Mouse (Mus musculus) forebrain, postnatal 0 days (tissue): Measurements from ENCODE around the gene Nsf. TPM values are rescaled to one million over a fixed set of nuclear protein-coding genes. Genes with fewer than 3 reads are reported as not detected.

Source experiments
- ATAC-seq: fragments of 200-750 bp; cut with Nextera tagmentation; 2 replicates; pipeline ENCODE4 v1.8.0; 2017; ENCODE audit warnings: mild to moderate bottlenecking, moderate library complexity
- DNase-seq: peaks from one replicate; pipeline ENCODE4 v3.0.0-alpha.2; 2015
- H3K27ac ChIP-seq: fragments of 300-500 bp; sonication (generic); 2 replicates; pipeline ENCODE4 v1.5.1; 2014; ENCODE audit warnings: low read depth, mild to moderate bottlenecking, antibody characterized with exemption, low read length, moderate library complexity, mixed read lengths
- H3K27me3 ChIP-seq: fragments of 300-500 bp; sonication (generic); 2 replicates; pipeline ENCODE4 v1.6.1; 2014; ENCODE audit warnings: mild to moderate bottlenecking, low read length, mixed read lengths; ENCODE audit not compliant: insufficient read depth
- H3K36me3 ChIP-seq: fragments of 300-500 bp; sonication (generic); 2 replicates; pipeline ENCODE4 v1.6.1; 2014; ENCODE audit warnings: mild to moderate bottlenecking, moderate library complexity; ENCODE audit not compliant: insufficient read depth
- H3K4me1 ChIP-seq: fragments of 300-500 bp; sonication (generic); 2 replicates; pipeline ENCODE4 v1.6.1; 2014; ENCODE audit warnings: antibody characterized with exemption; ENCODE audit not compliant: insufficient read depth
- H3K4me2 ChIP-seq: fragments of 300-500 bp; sonication (generic); 2 replicates; pipeline ENCODE4 v1.6.1; 2014; ENCODE audit warnings: low read depth, mild to moderate bottlenecking, moderate library complexity
- H3K4me3 ChIP-seq: fragments of 300-500 bp; sonication (generic); 2 replicates; pipeline ENCODE4 v1.5.1; 2014; ENCODE audit warnings: low read depth, low read length, mixed read lengths
- H3K9ac ChIP-seq: fragments of 300-500 bp; sonication (generic); 2 replicates; pipeline ENCODE4 v1.6.1; 2014; ENCODE audit warnings: mild to moderate bottlenecking
- H3K9me3 ChIP-seq: fragments of 300-500 bp; sonication (generic); 2 replicates; pipeline ENCODE4 v1.6.1; 2016; ENCODE audit warnings: low read length
- CTCF ChIP-seq: sonication (generic); IDR thresholded peaks from 2 replicates; pipeline ENCODE4 v1.5.1; 2016; ENCODE audit warnings: antibody characterized with exemption, control low read depth, low read depth
- WGBS: fragments of 180-500 bp; shearing (Covaris S2); extraction: QIAGEN DNeasy Blood & Tissue Kit; methylation state at CpG from one replicate; pipeline ENCODE4 v1.1.7; 2014; 5-methylcytosine and 5-hydroxymethylcytosine counted together
- polyA plus RNA-seq: library from polyadenylated mRNA; unstranded; fragments of >200 nt; fragmentation: Nextera tagmentation; extraction: Ambion mirVana; gene quantifications from 2 replicates; pipeline ENCODE4 v1.2.1, GENCODE M21; 2015
- total RNA-seq: library from RNA; depleted of rRNA; stranded (reverse); fragments of >200 nt; gene quantifications from 2 replicates; pipeline ENCODE4 v1.2.3, GENCODE M21; 2014

The Nsf gene
- total and polyA plus RNA-seq, 2 experiments from 2014 or later, result 134 to 184 TPM

- no peak for ATAC-seq
- Histone ChIP-seq H3K4me1 (no peaks in the 10 kb centered on the region), H3K4me3 (no peak overlapping the region), H3K27ac (no peak overlapping the region), H3K9me3 (no peaks in the 10 kb centered on the region), H3K4me2 (no peak overlapping the region), H3K36me3 (peaks cover 15% of the 10 kb centered on the region), H3K27me3 (no peaks in the 10 kb centered on the region), H3K9ac (no peak overlapping the region)
- WGBS, result 93% methylated on average over 11 of the region's 11 CpGs
- DNase-seq, result no peak
- no peak for TF ChIP-seq CTCF
Observed at GRCm38 (mm10) chr11:103896966-103897750, 56.7 kb downstream of the Nsf start.

DNA sequence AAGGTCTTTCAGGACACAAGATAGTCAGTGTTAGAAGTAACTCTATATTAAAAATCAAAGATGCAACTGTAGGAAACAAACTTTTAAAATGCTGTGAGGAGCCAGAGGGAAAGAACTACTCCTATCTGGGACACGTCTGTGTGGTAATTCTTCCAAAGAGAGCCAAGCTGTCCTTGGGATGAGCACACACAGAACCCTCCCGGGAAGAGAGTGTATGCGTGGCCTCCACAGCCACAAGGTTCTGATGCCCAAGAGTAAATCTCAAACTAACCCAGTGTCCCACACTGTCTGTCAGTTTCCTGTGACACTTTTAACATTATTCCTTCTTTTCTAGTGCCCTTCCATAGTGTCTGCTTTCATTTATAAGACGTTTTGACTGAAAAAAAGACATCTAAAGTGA, 57.8 kb downstream of the Nsf start:
- H3K27ac ChIP-seq, result no peak overlapping the region

DNA sequence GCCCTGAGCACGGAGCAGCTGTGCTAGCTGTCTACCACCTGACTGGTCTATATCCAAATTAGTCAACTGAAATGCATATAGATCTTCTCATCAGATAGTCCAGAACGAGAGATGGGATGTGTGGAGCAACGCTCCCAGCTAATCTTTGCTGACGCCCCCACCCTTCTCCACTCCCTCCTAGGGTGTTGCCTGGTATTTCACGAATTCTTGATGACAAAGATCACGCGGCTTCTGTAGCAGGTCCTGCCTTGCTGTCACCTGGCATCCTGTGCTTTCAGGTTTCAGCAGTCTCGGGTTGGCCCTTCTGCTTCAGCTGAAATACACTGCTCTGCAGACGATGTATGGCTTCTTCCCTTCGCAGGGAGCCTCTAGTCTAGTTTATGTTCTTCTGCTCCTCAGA, 61.0 kb downstream of the Nsf start:
- no peak for TF ChIP-seq CTCF
- no peak overlapping the region for H3K4me2 ChIP-seq
- no peak for ATAC-seq

More for the DNA sequence above, 57.8 kb downstream of the Nsf start:
- Histone ChIP-seq H3K4me2 (no peak overlapping the region), H3K9ac (no peak overlapping the region), H3K9me3 (no peaks in the 10 kb centered on the region), H3K4me1 (no peaks in the 10 kb centered on the region), H3K36me3 (peaks cover 10% of the 10 kb centered on the region), H3K27me3 (no peaks in the 10 kb centered on the region), H3K4me3 (no peak overlapping the region)
- ATAC-seq, result no peak
- DNase-seq, result no peak
- WGBS, result 95% methylated on average over 4 of the region's 4 CpGs
- no peak for TF ChIP-seq CTCF

GRCm38 (mm10) chr11:103891781-103892180, 62.1 kb downstream of the Nsf start:
- ATAC-seq (no peak), DNase-seq (no peak)
- Histone ChIP-seq H3K27me3 (no peaks in the 10 kb centered on the region), H3K4me3 (no peak overlapping the region), H3K27ac (no peak overlapping the region), H3K4me2 (no peak overlapping the region), H3K36me3 (peaks cover 16% of the 10 kb centered on the region), H3K9ac (no peak overlapping the region), H3K4me1 (no peaks in the 10 kb centered on the region), H3K9me3 (no peaks in the 10 kb centered on the region)
- TF ChIP-seq CTCF, result no peak
- WGBS, result 71% methylated on average over 10 of the region's 10 CpGs

More for the DNA sequence above, 61.0 kb downstream of the Nsf start:
- DNase-seq, result no peak
- H3K4me1 ChIP-seq, result no peaks in the 10 kb centered on the region
- no peak overlapping the region for H3K27ac ChIP-seq
- WGBS, result 85% methylated on average over 10 of the region's 10 CpGs
- H3K4me3 ChIP-seq, result no peak overlapping the region
- H3K27me3 ChIP-seq, result no peaks in the 10 kb centered on the region
- H3K9ac ChIP-seq, result no peak overlapping the region
- peaks cover 14% of the 10 kb centered on the region for H3K36me3 ChIP-seq
- H3K9me3 ChIP-seq, result no peaks in the 10 kb centered on the region

DNA sequence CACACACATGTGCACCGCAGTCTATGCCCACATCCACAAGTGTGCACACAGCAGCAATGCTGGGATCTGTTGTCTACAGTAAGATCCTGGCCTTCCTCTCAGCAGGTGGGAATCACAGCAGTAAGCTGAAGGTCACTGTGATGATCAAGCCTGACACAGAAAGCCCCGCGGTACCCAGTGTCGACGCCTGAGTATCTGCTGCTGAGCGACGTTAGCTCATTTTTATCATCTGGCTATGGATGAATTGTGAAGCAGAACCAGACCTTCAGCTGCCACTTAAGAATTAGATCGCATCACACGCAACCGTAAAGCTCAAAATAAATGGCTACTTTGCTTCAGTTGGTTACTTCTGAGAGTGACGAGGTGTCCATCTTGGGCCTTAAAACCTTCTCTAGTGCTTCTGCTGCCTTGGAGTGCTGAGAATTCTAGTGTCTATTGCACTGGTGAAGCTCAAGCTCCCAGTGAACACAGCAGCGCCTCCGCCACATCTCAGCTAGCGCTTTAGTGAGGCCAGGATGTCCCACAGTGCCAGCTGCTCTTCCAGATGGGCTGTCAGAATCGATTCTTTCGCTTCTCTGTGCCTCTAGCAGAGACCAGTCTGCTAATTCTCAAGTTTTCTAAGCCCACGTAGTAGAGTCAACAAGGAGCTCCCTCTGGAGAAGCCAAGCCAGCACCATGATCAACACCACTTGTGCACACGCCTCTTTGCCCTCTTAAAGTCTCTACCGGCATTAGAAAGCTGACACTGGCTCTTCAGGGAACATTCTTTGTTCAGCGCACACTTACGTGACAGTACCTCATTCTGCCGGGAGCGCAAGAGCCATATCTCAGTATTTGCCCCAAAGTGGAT, 63.3 kb downstream of the Nsf start:
- TF ChIP-seq CTCF, result no peak
- H3K27me3 ChIP-seq, result no peaks in the 10 kb centered on the region
- H3K4me1 ChIP-seq, result no peaks in the 10 kb centered on the region
- H3K4me3 ChIP-seq, result no peak overlapping the region
- DNase-seq, result no peak
- no peak overlapping the region for H3K9ac ChIP-seq
- H3K36me3 ChIP-seq, result peaks cover 16% of the 10 kb centered on the region
- 78% methylated on average over 23 of the region's 23 CpGs for WGBS
- no peak for ATAC-seq
- H3K27ac ChIP-seq, result no peak overlapping the region
- H3K4me2 ChIP-seq, result no peak overlapping the region
- H3K9me3 ChIP-seq, result no peaks in the 10 kb centered on the region

- TF ChIP-seq CTCF, result no peak
- Histone ChIP-seq H3K27ac (no peak overlapping the region), H3K4me1 (no peaks in the 10 kb centered on the region; the same call in 1 of the 2 replicates), H3K4me2 (no peak overlapping the region), H3K27me3 (no peaks in the 10 kb centered on the region), H3K9ac (no peak overlapping the region), H3K4me3 (no peak overlapping the region), H3K36me3 (peaks cover 13% of the 10 kb centered on the region), H3K9me3 (no peaks in the 10 kb centered on the region)
- DNase-seq (no peak), ATAC-seq (no peak)
- 97% methylated on average over 11 of the region's 11 CpGs for WGBS
Observed at GRCm38 (mm10) chr11:103887724-103888410, 66.0 kb downstream of the Nsf start.
